Mouse (Mus musculus) brain, embryonic 14.5 days (tissue): ENCODE results near the gene Bbs2. TPM values are rescaled to one million over a fixed set of nuclear protein-coding genes. Genes with fewer than 3 reads are reported as not detected.

ENCODE experiments used
- DNase-seq: peaks from one replicate; pipeline ENCODE4 v3.0.0-alpha.2; 2011; ENCODE audit warnings: low read depth
- CTCF ChIP-seq: fragments of 200-500 bp; IDR thresholded peaks from 2 replicates; pipeline ENCODE4 v1.5.1; 2012; ENCODE audit warnings: inconsistent platforms, mild to moderate bottlenecking, moderate library complexity, borderline replicate concordance; ENCODE audit not compliant: insufficient read depth, insufficient read length; ENCODE audit errors: extremely low read depth
- POLR2A ChIP-seq: fragments of 200-500 bp; IDR thresholded peaks from 2 replicates; pipeline ENCODE4 v1.6.1; 2012; ENCODE audit warnings: mild to moderate bottlenecking, inconsistent platforms, borderline replicate concordance; ENCODE audit not compliant: poor library complexity, insufficient read depth, insufficient read length, severe bottlenecking; ENCODE audit errors: extremely low read depth
- polyA plus RNA-seq: library from polyadenylated mRNA; depleted of rRNA; stranded (reverse); fragments of >200 nt; gene quantifications from 2 replicates; pipeline ENCODE4 v1.2.3, GENCODE M21; 2012; rRNA removed

The Bbs2 gene
- polyA plus RNA-seq, 1 experiment, result 55.5 TPM

GRCm38 (mm10) chr8:94029701-94030100, 69.0 kb downstream of the Bbs2 start:
- no peak for DNase-seq
- TF ChIP-seq CTCF (no peak), POLR2A (no peak)

GRCm38 (mm10) chr8:94023916-94024315, 74.8 kb downstream of the Bbs2 start:
- no peak for DNase-seq
- TF ChIP-seq CTCF (no peak), POLR2A (no peak)

Other genes starting within 250 kb of the Bbs2 start
- gene Amfr, start 86.1 kb downstream of the Bbs2 start, polyA plus RNA-seq, result 94.9 and 112 TPM in 2 replicates
- 70.7 and 73.4 TPM in 2 replicates for gene Nudt21, start 61.9 kb downstream of the Bbs2 start, polyA plus RNA-seq
- 13.4 and 13.5 TPM in 2 replicates for gene Ogfod1, start 61.7 kb downstream of the Bbs2 start, polyA plus RNA-seq
- gene Mt4, start 38.3 kb upstream of the Bbs2 start, polyA plus RNA-seq, result not detected in 2 replicates
- 139 and 158 TPM in 2 replicates for gene Mt3, start 53.7 kb upstream of the Bbs2 start, polyA plus RNA-seq
- 15.6 and 32.2 TPM in 2 replicates for gene Mt2, start 73.7 kb upstream of the Bbs2 start, polyA plus RNA-seq
- 38.9 and 76.5 TPM in 2 replicates for gene Mt1, start 80.2 kb upstream of the Bbs2 start, polyA plus RNA-seq
- 54.7 and 61.0 TPM in 2 replicates for gene Nup93, start 115.6 kb upstream of the Bbs2 start, polyA plus RNA-seq
- gene Slc12a3, start 230.3 kb upstream of the Bbs2 start, polyA plus RNA-seq, result 0.29 and 0.41 TPM in 2 replicates